Mouse (Mus musculus): Measurements from ENCODE around the gene Rragd. TPM values are rescaled to one million over a fixed set of nuclear protein-coding genes. Genes with fewer than 3 reads are reported as not detected.
"Not testable (repeated sequence)": the region's sequence is repeated elsewhere in the genome, so short reads cannot be mapped to it uniquely, and the experiment has no call there.

Rragd gene
- polyA plus RNA-seq, 1 experiment from 2014 or later: 42.8 TPM

DNA sequence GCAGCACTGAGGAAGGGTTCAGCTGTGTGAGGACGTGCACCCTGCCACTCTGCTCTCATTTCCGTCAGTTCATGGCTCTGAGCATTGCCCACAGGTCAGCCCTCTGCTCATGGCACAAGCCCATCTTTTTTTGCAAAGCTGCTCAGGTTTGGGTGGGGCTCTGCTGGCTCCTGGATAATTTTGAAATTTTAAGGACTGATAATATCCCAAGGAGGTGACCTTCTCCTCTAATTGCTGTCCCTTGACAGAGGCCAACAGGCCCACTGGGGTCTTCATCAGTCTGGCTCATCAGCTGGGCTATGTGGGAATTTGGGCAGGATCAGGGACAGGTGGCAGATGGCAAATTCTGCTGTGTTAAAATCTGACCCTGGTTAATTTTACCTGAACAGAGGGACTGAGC lies 6.5 kb downstream of the Rragd start:
- Histone ChIP-seq H3K36me3 (no peaks in the 10 kb centered on the region), H3K27me3 (replicated peaks) (no peaks in the 10 kb centered on the region), H3K27ac (no peak overlapping the region), H3K9ac (no peak overlapping the region), H3K4me3 (no peak overlapping the region), H3K4me2 (replicated peaks) (no peak overlapping the region), H3K9me3 (no peaks in the 10 kb centered on the region), H3K4me1 (peaks cover 17% of the 10 kb centered on the region)
- WGBS: 85% methylated on average over 2 of the region's 2 CpGs
- no peak for ATAC-seq (ENCODE audit: low FRiP score, low read depth)

DNA sequence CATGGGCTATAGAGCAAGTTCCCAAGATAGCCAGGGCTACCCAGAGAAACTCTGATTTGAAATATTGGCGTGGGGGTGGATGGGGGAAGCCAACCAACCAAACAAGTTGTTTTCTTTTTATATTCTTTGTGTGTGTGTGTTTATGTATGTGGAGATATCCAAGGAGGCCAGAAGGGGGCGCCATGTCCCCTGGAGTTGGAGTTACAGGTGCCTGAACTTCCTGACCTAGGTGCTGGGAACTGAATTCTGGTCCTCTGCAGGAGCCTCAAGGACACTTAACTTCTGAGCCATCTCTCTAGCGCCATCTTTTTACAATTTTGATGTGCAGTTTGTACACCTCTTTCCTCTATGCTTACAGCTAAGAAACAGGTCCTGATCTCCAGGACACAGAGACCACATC lies 11.3 kb downstream of the Rragd start:
- Histone ChIP-seq H3K4me3 (no peak overlapping the region), H3K27me3 (replicated peaks) (no peaks in the 10 kb centered on the region), H3K27ac (no peak overlapping the region), H3K4me2 (replicated peaks) (no peak overlapping the region), H3K9me3 (no peaks in the 10 kb centered on the region), H3K4me1 (no peaks in the 10 kb centered on the region), H3K36me3 (peaks cover 14% of the 10 kb centered on the region), H3K9ac (no peak overlapping the region)
- 72% methylated on average over 3 of the region's 3 CpGs for WGBS
- no peak for ATAC-seq (ENCODE audit: low FRiP score, low read depth)

DNA sequence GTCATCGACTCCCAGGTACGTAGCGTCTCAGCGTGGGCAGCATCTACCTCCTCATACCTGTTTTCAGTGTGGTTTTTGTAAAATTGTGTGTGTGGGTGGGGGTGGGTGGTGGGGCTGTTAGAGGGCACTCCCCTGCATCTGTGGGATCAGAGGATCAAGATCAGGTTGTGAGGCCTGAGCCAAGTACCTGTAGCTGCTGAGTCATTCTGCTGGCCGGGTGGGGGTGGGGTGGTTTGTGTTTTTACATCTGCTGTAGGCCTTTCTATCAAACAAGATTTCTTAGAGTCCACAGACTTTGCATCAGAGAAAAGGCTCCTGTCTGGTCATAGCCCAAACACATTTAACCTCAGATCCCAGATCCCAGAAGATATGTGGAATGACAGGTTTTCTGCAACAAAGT lies 13.2 kb downstream of the Rragd start:
- Histone ChIP-seq H3K27ac (no peak overlapping the region), H3K4me3 (no peak overlapping the region), H3K4me2 (replicated peaks) (no peak overlapping the region), H3K36me3 (peaks cover 18% of the 10 kb centered on the region), H3K4me1 (no peaks in the 10 kb centered on the region), H3K9me3 (no peaks in the 10 kb centered on the region), H3K27me3 (replicated peaks) (no peaks in the 10 kb centered on the region), H3K9ac (no peak overlapping the region)
- no peak for ATAC-seq (ENCODE audit: low FRiP score, low read depth)
- 96% methylated on average over 5 of the region's 5 CpGs for WGBS

DNA sequence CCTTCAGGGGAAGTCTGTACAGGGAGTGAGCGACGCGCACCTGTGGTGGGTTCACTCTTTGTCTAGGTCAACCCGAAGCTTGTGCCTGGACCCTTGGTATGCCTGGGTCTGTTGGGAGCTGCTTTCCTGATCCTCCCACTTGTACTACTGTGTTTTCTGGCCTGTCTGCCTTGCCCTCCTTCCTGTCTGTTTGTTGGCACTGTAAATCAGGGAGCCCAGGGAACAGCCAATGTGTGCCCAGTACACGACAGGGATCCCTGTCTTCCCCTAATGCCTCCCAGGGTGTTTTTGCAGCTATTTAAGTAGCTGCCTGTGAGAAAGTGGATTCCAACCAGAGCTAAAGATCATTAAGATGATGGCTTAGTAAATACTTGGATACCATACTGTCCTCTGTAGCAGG lies 14.7 kb downstream of the Rragd start:
- Histone ChIP-seq H3K27ac (no peak overlapping the region), H3K36me3 (peaks cover 18% of the 10 kb centered on the region), H3K4me3 (no peak overlapping the region), H3K27me3 (replicated peaks) (no peaks in the 10 kb centered on the region), H3K9ac (no peak overlapping the region), H3K9me3 (no peaks in the 10 kb centered on the region), H3K4me2 (replicated peaks) (no peak overlapping the region), H3K4me1 (no peaks in the 10 kb centered on the region)
- 89% methylated on average over 5 of the region's 5 CpGs for WGBS
- ATAC-seq (ENCODE audit: low FRiP score, low read depth): no peak

DNA sequence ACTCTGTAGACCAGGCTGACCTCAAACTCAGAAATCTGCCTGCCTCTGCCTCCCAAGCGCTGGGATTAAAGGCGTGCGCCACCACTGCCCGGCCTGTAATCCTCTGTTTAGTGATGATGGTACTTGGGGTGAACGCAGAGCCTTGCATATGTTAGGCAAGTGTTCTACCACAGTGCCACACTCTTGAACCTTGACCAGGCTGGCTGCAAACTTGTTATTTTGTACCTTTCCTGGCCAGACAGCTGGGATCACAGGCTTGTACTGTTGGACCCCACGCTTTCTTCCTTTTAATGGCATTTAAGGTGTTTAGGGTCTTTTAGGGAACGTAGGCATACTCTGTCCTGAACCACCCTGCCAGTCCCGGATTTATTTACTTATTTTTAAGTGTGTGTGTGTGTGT lies 16.2 kb downstream of the Rragd start:
- Histone ChIP-seq H3K27ac (no peak overlapping the region), H3K4me2 (replicated peaks) (no peak overlapping the region), H3K4me3 (no peak overlapping the region), H3K36me3 (peaks cover 24% of the 10 kb centered on the region), H3K27me3 (replicated peaks) (no peaks in the 10 kb centered on the region), H3K4me1 (no peaks in the 10 kb centered on the region), H3K9ac (no peak overlapping the region), H3K9me3 (no peaks in the 10 kb centered on the region)
- WGBS: 96% methylated on average over 8 of the region's 8 CpGs
- ATAC-seq (ENCODE audit: low FRiP score, low read depth): no peak

DNA sequence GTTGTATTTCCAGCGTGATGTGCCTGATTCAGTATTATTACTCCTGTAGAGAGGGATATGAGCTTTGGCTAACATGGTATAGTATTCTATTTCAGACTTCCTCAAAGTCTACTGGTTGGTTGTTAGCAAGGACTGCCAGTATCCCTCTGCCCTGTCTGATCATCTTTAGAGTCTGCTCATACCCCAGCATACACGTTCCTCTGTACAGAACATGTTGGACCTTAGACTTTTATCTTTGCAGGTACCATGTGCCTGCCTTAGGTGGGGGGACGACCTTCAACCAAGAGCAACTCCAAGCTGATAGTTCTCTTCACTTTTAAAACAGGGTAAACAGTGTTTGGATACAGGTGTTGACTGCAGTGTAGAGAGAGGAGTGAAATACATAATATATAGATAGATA lies 19.2 kb downstream of the Rragd start:
- peaks cover 41% of the 10 kb centered on the region for H3K36me3 ChIP-seq
- H3K4me2 ChIP-seq (replicated peaks): no peak overlapping the region
- no peaks in the 10 kb centered on the region for H3K4me1 ChIP-seq
- H3K9ac ChIP-seq: no peak overlapping the region
- H3K9me3 ChIP-seq: no peaks in the 10 kb centered on the region
- no peak overlapping the region for H3K4me3 ChIP-seq
- ATAC-seq (ENCODE audit: low FRiP score, low read depth): no peak
- no peak overlapping the region for H3K27ac ChIP-seq
- 82% methylated on average over 3 of the region's 3 CpGs for WGBS
- H3K27me3 ChIP-seq (replicated peaks): no peaks in the 10 kb centered on the region

DNA sequence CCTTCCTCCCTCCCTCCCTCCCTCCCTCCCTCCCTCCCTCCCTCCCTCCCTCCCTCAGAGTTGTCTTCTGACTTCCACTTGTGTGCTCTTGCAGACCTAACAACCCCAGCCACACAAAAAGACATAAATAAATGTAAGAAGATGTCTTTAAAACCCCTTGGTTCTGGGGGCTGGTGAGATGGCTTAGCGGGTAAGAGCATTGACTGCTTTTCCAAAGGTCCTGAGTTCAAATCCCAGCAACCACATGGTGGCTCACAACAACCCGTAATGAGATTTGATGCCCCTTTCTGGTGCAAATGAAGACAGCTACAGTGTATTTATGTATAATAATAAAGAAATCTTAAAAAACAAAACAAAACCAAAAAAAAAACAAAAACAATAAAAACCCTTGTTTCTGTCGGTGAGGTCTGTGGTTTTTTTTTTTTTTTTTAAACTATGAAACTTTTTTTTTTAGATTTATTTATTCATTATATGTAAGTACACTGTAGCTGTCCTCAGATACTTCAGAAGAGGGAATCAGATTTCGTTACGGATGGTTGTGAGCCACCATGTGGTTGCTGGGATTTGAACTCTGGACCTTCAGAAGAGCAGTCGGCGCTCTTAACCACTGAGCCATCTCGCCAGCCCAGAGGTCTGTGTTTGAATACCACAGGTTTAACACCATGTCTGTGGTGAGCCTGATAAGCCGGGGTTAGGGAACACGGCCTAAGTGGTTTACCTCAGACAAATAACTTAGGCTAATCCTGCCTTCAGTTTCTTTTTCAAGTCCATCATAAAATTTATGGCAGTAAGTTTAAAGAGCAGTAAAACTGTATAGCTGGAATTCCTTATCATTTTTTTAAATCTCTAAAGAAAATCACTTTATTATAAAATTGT lies 23.0 kb downstream of the Rragd start:
- not testable (repeated sequence) for H3K27me3 ChIP-seq (replicated peaks); H3K4me2 ChIP-seq (replicated peaks); H3K27ac ChIP-seq; H3K4me1 ChIP-seq; H3K9ac ChIP-seq; ATAC-seq (ENCODE audit: low FRiP score, low read depth); H3K4me3 ChIP-seq; H3K9me3 ChIP-seq
- peaks cover 39% of the 10 kb centered on the region for H3K36me3 ChIP-seq
- 91% methylated on average over 10 of the region's 10 CpGs for WGBS

DNA sequence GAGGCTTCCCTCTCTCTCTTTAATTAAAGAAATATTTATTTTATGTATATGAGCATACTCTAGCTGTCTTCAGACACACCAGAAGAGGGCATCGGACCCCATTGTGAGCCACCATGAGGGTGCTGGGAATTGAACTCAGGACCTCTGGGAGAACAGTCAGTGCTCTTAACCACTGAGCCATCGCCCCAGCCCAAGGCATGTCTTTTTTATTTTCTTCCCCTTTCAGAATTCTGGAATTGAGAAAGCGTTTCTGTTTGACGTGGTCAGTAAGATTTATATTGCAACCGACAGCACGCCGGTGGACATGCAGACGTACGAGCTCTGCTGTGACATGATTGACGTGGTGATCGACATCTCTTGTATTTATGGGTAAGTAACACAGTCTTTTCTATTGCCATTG lies 24.0 kb downstream of the Rragd start:
- WGBS: 93% methylated on average over 11 of the region's 11 CpGs
- no peak for ATAC-seq (ENCODE audit: low FRiP score, low read depth)

DNA sequence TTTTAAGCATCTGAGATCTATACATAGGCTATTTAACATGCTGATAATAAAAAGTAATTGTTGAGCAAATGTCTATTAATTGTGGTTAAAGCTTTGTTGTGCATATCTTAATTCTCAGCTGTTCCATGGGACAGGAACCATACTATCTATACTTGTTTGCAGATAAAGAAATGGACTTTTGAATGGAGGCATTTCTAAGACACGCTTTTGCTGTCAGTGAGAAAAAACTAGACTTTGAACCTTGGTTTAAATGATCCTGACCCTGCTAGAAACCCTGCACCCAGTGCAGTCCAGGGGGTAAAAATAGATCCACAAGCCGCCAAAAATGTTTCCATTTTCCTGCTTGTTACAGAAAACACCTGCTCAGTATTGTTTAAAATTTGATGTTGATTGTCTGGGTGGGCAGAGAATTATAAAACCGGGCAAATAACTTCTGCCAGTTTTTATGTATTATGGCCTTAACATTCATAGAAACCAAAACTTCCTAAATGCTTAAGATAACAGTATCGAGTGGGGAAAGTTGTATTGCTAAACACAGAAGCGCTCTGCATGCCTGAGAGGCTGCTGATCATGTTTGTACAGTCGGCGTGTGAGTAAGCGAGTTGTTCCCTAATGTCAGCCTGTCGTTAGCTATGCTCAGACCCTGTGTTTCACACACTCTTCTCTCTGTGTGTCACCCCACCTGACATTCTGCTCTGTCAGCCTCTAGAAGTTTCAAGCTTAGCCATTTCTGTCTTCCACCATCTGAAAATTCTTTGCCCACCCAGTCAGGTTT lies 24.8 kb downstream of the Rragd start:
- Histone ChIP-seq H3K4me1 (no peaks in the 10 kb centered on the region), H3K4me3 (no peak overlapping the region), H3K9me3 (no peaks in the 10 kb centered on the region), H3K27me3 (replicated peaks) (no peaks in the 10 kb centered on the region), H3K9ac (no peak overlapping the region), H3K27ac (no peak overlapping the region), H3K36me3 (peaks cover 43% of the 10 kb centered on the region), H3K4me2 (replicated peaks) (no peak overlapping the region)
- 94% methylated on average over 9 of the region's 9 CpGs for WGBS
- no peak for ATAC-seq (ENCODE audit: low FRiP score, low read depth)

More for the DNA sequence above, 24.0 kb downstream of the Rragd start:
- Histone ChIP-seq H3K4me1 (no peaks in the 10 kb centered on the region), H3K9me3 (no peaks in the 10 kb centered on the region), H3K4me3 (no peak overlapping the region), H3K36me3 (peaks cover 39% of the 10 kb centered on the region), H3K9ac (no peak overlapping the region), H3K27ac (no peak overlapping the region), H3K4me2 (replicated peaks) (no peak overlapping the region), H3K27me3 (replicated peaks) (no peaks in the 10 kb centered on the region)

DNA sequence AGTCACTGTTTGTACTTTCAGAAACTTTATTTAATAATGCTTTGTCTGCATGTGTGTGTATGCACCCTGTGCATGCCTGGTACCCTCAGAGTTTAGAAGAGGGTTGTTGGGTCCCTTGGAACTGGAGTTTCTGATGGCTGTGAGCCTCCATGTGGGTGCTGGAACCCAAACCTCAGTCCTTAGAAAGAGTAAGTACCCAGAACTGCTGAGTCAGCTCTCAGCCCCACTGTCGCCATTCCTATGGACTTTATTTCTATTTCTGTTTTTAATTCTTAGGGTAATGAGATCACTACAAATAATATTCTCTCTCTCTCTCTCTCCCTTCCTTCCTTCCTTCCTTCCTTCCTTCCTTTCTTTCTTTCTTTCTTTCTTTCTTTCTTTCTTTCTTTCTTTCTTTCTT lies 27.2 kb downstream of the Rragd start:
- no peaks in the 10 kb centered on the region for H3K27me3 ChIP-seq (replicated peaks)
- H3K27ac ChIP-seq: no peak overlapping the region
- WGBS: 91% methylated on average over 1 of the region's 1 CpGs
- ATAC-seq (ENCODE audit: low FRiP score, low read depth): no peak
- no peaks in the 10 kb centered on the region for H3K4me1 ChIP-seq
- no peak overlapping the region for H3K4me3 ChIP-seq
- no peak overlapping the region for H3K9ac ChIP-seq
- no peaks in the 10 kb centered on the region for H3K9me3 ChIP-seq
- no peak overlapping the region for H3K4me2 ChIP-seq (replicated peaks)
- H3K36me3 ChIP-seq: peaks cover 57% of the 10 kb centered on the region

DNA sequence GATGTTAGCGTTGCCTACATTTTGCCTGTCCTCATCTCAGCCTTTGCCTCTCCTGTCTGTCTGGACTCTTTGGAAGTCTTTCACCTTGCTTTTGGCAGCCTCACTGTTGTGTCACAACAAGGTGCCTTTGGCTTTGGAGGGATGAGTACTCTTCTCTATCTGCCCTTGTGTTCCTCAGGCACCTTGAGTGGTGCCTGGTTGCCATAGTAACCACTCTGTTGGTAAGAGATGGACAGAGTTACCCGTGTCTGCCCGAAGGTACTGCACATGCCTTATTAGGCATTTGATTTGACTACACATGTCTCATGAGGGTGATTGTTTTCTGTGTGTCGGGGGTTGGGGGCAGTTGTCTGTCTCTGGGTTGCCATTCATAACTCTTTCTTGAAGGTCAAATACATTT lies 29.6 kb downstream of the Rragd start:
- H3K36me3 ChIP-seq: peaks cover 40% of the 10 kb centered on the region
- H3K9me3 ChIP-seq: no peaks in the 10 kb centered on the region
- WGBS: 83% methylated on average over 4 of the region's 4 CpGs

DNA sequence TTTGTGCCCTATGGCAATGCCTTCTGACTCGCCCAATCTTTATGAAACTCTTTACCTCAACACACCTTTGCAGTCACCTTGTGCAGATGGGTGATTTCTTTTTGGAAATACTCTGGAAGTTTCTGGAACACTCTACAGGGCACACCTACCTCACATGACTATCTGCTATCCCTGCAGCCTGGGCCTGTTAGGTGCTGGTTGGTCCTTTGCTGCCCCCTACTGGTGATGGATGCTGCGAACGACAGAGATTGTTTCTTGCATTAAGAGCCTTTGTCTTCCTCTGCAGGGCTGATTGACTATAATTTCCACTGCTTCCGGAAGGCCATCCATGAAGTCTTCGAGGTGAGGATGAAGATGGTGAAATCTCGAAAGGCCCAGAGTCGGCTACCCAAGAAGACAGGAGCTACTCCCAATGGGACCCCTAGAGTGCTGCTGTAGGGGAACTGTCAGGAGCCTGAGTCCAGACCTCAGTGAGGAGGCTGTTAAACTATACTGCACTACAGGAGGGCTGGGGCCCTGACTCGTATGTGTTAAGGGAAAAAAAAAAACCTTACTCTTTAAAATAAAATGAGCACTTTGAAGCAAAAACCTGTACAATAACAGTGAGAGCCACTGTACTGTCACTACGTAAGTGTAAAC lies 35.6 kb downstream of the Rragd start:
- H3K27me3 ChIP-seq (replicated peaks): no peaks in the 10 kb centered on the region
- peak; percentile 89 for ATAC-seq (ENCODE audit: low FRiP score, low read depth)
- no peak overlapping the region for H3K4me2 ChIP-seq (replicated peaks)
- H3K4me1 ChIP-seq: no peaks in the 10 kb centered on the region
- 53% methylated on average over 9 of the region's 9 CpGs for WGBS
- no peaks in the 10 kb centered on the region for H3K9me3 ChIP-seq
- H3K4me3 ChIP-seq: no peak overlapping the region
- no peak overlapping the region for H3K9ac ChIP-seq
- H3K36me3 ChIP-seq: peaks cover 19% of the 10 kb centered on the region
- no peak overlapping the region; the same call in 1 of the 2 replicates for H3K27ac ChIP-seq

More for the DNA sequence above, 29.6 kb downstream of the Rragd start:
- Histone ChIP-seq H3K27me3 (replicated peaks) (no peaks in the 10 kb centered on the region), H3K9ac (no peak overlapping the region), H3K4me3 (no peak overlapping the region), H3K4me2 (replicated peaks) (no peak overlapping the region), H3K4me1 (no peaks in the 10 kb centered on the region), H3K27ac (no peak overlapping the region)
- no peak for ATAC-seq (ENCODE audit: low FRiP score, low read depth)

Measured in neural tube, embryonic 12.5 days (tissue).